Mouse (Mus musculus) T-cell, adult 2 months (primary cell): ENCODE results near the gene Mecr.
A peak's percentile ranks its signal among the peaks of the same experiment; 100 is the strongest.

Experiments
- DNase-seq: peaks from one replicate; pipeline ENCODE4 v3.0.0; 2022; ENCODE audit warnings: low spot score

Gene Mecr

DNA sequence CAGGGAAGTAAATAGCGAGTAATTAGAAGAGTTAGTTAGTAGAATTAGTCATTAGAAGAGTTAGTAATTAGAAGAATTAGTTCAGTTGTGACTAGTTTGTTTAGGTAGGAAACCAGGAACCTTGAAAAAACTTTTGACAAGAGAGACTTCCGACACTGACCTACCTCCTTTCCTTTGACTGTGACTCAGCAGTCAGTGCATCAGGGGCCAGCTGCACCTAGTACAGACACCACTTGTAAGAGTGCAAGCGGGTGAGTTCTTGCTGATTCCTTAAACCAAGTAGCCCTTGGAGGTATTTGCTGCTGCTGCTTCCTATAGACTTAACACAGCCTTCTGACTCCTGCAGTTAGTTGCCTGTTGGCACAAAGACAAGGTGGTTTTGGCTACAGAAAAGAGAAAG is 47.4 kb downstream of the Mecr start:
- DNase-seq: no peak

DNA sequence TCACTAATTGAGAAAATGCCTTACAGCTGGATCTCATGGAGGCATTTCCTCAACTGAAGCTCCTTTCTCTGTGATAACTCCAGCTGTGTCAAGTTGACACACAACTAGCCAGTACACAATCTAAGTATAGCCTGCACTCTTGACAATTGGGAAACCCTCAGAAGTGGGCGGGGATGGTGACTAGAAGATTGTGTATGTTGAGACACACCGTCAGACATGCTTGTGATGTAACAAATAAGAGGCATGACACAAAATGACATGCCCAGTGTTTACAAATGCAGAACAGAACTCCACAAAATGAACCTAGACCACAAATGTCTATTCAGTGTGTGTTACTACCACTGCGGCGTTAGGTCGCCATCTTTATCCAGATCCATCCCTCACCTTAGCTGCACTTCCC is 53.8 kb downstream of the Mecr start:
- no peak for DNase-seq

DNA sequence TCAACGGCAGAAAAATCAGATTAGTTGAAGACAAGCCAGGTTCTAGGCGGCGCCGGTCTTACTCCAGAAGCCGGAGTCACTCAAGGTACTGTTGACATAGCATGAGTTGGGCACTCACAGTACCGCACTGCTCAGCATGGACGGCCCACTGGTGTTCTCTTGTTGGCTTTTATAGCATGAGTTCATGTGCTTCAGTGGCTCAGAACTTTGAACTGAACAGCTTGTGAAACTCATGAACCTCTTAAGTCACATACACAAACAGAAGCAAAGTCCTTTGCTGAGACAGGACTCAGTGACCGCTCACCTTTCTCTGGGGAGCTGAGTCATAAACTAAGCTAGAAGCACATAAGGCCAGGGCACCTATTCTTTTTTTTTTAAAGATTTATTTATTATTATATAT is 54.5 kb downstream of the Mecr start:
- DNase-seq: no peak

DNA sequence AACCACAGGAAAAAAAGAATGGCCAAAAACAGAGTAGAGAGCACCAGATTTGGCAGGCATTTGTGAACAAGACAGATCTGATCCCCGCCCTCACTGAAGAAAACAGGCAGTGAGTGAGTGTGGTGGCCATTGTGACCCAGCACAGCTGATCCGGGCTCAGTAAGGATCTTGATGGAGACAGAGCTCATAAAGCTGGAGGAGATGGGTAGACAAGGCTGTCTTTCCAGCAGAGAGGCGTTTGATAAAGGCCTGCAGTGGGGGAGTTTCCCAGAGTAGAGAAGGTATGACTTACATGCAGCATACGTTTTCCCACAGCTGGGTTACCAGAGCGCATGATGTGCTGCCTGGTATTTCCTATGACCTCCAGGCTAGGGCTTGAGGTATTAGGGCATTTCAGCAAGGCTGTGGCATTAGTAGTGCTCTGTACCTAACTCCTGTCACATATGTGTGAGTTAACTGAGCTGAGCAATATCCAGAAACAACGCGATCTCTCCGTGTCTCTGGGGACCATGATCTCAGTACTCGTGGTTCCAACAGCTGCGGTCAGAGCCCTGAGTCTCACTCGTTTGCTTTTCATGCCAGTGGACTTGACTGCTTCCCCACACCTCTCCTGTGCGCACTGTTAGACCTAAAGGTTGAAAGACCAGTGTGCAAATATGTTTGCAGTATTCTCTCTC is 55.4 kb downstream of the Mecr start:
- no peak for DNase-seq

DNA sequence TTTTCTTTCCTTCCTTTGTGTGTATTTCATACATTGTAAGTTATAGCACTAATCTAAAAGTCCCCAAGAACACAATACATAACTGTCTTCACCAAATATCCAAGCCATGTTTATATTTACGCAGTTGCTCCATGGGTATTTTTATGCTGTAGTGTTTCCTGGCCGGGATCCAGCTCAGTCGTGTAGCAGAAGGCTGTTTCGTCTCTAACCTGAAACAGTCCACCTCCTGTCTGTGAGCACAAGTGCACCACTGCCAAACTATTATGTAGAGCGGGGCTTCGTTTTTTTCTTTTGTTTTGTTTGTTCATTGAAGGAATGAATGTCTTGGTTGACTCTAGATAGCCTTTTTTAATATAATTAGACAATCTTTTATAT is 55.9 kb downstream of the Mecr start:
- no peak for DNase-seq

DNA sequence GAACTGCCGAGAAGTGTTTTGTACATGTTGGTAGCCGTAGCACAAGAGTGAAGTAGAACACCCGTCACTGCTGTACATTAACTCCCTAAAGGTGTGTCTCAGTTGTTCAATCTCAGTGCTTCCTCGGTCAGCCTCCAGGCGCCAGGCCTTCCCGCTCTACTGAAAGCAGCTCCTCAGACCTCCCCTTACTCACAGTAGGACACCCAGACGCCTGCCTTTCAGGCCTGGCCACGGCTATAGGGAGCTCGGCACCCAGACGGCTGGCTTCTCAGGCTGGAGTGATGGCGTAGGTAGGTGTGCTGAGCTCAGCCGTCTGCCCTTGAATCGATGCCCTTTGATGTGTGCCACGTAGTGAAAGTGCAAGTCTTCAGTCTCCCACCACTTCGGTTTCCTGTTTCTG is 57.8 kb downstream of the Mecr start:
- DNase-seq: no peak

DNA sequence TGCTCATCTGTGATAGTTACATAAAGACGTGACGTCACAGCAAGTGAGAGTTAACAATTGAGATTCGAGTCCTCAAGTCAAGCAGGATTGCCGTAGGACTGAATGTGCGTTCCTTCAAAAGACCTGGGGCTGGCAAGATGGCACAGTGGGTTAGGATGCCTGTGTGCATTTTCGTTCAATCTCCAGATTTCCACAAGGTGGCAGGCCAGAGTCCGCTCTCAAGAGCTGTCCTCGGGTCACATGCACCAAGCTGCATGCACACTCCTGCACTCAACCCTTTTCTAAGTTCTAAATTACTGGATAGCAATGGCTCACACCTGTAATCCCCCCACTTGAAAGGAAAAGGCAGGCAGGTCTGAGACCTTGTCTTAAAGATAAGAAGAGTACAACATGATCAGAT is 61.2 kb downstream of the Mecr start:
- DNase-seq: no peak

DNA sequence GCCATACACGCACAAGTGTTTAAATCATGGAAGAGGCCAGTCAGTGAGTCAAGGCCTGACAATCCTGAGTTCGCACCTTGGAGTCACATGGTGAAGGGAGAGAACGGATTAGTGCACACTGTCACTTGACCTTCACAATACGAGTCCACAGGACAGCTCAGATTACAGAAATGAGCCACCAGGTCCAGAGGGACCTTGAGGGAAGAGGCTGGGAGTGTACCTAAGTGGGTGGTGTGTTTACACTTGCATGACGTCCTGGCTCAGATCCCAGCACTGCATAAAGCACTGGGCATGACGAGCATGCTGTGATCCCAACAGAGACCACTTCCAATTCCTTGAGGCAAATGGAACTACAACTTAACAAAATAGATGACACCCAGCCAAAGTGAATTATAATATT is 63.2 kb downstream of the Mecr start:
- no peak for DNase-seq

DNA sequence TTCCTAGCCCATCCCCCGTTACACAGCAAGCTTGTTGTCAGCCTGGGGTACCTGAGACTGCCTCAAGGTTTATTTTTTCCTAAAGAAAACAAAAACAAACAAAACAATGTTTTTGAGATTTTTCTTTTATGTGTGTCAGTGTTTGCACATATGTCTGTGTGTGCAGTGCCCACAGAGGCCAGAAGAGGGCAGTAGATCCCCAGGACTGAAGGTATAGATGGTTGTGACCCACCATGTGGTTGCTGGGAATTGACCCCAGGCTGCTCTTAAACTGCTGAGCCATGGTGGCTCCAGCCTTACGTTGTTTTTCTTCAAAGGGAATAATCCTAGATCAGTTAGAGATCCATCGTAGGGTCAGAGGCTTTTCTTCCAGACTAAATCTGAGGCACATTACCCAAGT is 64.6 kb downstream of the Mecr start:
- DNase-seq: no peak

DNA sequence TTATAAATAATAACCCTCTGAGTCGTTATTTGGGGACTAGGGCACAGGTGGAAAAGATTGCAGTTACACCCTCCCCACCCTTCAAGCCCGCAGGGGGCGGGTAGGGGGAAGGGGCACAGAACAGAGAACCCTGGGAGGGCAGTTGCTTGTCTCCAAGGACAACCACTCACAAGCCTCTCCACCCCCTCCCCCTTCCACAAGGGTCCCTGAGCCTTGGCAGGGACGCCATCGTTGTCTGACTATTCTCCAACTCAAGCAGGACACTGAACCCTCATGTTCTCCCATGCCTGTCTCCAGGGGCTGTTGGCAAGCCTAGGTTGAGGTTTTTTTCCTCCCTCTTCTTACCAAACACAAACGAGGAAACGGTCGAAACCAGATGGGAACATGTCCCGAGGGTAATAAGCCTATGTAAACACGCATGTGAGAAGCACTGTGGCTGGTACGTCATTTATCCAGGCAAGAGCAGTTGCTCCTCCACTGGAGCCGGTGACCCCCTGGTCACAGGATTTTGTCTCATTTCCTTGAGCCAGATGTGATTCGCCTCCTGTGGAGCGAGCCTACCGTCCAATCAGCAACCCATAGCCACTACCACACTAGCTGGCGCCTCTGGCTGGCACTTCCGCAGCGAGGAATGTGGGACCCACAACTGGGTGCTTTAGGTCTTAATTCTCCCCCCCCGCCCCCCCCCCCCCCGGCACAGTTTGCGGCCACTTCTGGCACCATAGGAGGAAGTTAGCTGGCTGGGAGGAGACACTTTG is 67.1 kb downstream of the Mecr start:
- no peak for DNase-seq

DNA sequence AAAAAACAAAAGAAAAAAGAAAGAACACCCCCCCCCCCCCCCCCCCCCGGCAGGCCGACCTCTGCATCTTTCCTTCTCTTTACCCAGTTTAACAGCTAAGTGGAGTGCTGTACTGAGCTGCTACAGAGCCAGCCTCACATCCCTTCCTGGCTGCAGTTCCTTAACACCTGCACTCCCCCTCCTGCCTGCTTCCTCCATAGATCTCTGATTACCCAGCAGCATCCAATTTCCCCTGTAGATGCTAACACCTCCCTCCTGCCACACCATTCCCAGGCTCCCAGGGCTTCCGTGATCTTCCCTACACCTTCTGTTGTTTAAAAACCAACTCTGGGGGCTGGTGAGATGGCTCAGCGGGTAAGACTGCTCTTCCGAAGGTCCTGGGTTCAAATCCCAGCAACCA is 68.3 kb downstream of the Mecr start:
- no peak for DNase-seq

DNA sequence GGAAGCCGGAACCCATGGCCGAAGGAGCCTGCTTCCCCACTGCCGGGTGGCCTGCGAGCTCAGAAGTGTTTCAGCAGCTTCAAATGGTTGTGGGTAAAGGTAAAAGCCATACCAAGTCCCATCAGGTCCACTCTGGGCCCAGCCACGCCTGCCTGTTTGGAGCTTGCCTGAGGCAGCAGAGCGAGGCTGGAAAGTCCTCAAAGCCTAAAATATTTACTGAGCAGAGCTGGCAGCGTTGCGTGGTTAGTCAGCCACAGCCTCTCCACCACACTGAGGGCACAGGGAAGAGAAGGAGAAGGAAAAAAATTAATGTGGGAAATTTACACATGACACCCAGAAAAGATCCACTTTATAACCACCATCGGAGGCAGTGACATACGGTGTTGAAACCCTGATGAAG is 70.3 kb downstream of the Mecr start:
- DNase-seq: no peak

DNA sequence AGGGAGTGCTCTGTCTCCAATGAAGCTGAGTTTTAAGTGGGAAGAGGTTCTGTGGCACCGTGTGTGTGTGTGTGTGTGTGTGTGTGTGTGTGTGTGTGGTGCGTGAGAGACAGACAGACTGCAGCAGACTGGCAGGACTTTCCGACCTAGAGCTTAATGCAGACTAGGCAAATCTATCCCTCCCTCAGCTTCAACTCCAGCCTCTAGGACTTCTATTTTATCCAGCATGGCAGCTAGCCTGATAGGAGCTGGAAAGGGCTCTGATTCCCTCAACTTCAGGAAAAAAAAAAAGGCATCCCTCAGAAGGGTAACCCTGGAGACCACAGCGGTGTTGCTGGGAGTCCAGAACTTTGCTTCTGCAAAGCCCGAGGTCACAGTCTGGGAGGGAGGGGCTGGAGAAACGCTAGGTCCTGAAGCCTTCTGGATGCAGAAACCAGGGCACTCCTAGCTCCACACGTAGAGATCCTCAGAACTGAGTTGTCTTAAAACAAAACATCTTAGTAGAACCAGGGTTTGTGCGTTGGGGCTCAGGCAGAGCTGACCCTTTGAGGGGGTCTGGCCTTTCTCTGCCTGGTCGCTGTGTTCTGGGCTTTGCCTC is 70.9 kb downstream of the Mecr start:
- DNase-seq: no peak

DNA sequence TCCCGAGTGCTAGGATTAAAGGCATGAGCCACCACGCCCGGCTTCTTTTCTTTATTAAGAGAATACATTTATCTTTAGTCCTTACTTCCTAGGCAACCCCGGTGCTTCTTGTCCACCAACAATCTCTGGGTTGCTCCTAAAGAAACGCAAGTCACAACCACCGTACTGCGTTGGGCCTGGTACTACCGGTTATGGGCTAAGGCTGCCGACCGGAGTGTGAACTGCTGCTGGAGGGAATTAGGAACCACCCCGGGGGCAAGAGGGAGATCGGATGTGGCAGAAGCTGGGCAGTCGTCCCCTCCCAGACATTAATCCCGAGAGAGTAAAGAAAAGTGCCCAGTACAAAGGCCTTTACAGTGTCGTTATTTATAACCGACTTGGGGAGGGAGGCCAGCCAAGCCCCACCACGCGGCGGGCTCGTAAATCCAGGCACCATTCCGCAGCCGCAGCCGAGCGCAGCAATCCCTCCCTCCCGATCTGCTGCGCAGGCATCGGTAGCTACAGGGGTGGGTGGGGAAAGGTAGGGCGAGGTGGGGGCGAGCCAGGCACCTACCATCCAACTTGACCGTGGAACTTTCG is 71.7 kb downstream of the Mecr start:
- DNase-seq: no peak

DNA sequence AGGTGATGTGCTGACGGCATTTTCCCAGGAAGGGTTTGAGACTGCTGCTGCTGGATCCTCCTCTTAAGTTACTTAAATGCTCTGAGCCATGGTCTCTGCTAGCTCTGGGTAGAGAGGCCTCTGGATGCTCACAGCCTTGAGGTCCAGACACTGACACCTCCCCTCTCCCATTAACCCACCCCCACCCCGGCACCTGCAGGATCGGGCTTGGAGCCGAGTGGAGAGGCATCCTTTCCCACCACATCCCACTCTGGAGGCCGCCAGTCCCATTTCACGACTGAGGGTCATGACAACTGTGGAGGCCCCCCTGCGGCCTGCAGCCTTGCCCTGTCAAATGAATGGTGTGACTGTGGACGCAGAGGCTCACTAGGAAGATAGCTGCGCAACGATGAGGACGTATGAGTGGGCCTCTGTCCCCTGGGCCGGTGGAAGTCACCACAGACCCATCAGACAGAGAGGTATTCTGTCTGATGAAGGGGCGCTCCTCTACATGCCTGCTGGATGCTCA is 72.6 kb downstream of the Mecr start:
- DNase-seq: no peak

DNA sequence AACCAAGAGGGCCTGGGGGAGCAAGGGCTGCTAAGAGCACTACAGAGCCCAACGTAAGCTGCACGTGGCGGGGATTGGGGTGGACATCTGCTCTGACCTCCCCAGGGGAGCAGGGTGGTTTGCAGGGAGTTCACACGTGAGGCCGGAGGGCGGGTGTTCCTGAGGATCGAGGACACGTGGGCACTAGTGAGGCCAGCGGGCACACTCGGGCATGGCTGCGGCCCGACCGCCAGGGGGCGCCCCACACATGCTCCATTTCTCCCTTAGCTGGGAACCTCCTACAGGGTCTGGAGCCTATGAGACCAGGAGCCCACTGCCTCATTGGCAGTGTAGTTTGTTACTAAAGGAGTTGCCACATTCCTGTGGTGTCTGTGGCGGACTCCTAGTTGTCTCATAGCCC is 73.2 kb downstream of the Mecr start:
- DNase-seq: peak; percentile 67

DNA sequence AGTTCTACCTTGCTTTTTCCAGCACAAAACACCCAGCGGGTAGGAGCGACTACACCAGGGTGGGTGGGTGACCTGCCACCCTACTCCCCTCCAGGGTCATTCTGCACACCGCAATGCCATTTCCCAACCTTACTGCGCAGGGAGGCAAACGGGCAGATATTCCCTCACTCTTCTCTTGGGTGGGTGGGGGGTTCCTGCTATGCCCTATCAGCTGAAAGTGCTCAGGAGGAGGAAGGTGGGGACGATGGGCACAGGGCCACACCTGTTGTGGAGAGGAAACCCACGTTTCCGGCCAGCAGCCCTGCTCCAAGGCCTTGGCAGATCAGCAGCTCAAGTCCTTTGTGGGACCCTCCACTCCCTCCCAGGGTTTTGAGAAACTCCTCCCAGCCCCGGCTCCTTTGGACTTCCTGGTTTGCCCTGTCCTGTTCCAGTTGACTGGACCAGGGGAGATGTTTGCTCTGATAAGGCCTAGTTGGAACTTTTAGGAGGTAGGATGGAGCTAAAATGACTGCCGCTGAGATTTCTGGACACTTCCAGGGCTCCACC is 73.8 kb downstream of the Mecr start:
- DNase-seq: no peak
